Mouse (Mus musculus): ENCODE data around the gene Spdye4c. TPM values are rescaled to one million over a fixed set of nuclear protein-coding genes. Genes with fewer than 3 reads are reported as not detected.

Gene Spdye4c
- polyA plus RNA-seq, 1 experiment from 2014 or later = not detected

DNA sequence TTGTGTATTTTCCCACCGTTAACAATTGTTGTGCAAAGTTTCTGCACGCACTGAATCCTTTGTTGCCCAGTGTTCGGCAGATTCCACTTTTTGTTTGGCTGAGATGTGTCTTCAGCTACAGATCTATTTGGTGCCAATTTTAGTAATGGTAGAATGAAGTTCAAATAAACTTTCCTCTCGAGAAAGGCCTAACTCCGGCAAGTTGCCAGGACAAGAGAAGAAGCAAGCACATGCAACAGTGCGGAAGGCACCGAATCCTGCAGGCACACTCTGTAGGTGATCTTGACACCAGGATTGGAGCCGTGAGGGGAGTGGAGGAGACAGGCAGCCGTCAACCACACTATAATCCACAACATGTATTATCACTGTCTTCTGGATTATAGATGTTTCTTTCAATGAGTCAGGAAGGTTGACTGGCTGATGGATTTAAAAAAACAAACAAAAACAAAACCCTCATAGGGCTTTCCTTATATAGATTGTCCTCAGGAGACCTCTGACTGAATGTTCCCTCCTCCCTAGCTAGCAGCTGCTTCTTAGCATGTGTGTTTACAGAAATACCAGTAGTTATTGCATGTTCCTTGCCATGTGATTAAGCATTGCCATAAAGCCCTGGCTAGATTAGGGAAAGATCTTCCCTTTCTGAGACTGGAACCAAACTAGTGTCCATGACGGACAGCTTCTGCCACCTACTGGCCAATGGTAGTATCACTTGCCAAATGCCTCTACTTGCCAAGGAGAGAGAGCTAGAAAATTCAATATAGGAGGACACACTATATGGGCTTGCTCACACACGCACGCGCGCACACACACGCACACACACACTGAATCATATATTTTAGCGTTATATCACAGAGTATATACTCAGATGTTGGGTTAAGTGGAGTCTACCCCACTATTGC, 18.0 kb upstream of the Spdye4c start:
- no peaks in the 10 kb centered on the region for H3K9me3 ChIP-seq (ENCODE audit: control insufficient read depth, low read length)
- H3K36me3 ChIP-seq (ENCODE audit: control insufficient read depth, insufficient read depth, low read length) = no peaks in the 10 kb centered on the region
- peak; percentile 85; the same call in 1 of the 2 replicates for ATAC-seq (ENCODE audit: low FRiP score, low TSS enrichment)
- H3K4me3 ChIP-seq (ENCODE audit: low read length) = no peak overlapping the region
- H3K9ac ChIP-seq (ENCODE audit: low read depth, low read length) = no peak overlapping the region
- WGBS = 48% methylated on average over 16 of the region's 16 CpGs
- no peaks in the 10 kb centered on the region for H3K27me3 ChIP-seq (ENCODE audit: control insufficient read depth, insufficient read depth, low read length)
- H3K4me2 ChIP-seq (replicated peaks; ENCODE audit: low read depth, low read length) = no peak overlapping the region
- no peak overlapping the region for H3K27ac ChIP-seq (ENCODE audit: low read depth, low read length)
- no peaks in the 10 kb centered on the region for H3K4me1 ChIP-seq (ENCODE audit: control insufficient read depth, insufficient read depth, low read length)

DNA sequence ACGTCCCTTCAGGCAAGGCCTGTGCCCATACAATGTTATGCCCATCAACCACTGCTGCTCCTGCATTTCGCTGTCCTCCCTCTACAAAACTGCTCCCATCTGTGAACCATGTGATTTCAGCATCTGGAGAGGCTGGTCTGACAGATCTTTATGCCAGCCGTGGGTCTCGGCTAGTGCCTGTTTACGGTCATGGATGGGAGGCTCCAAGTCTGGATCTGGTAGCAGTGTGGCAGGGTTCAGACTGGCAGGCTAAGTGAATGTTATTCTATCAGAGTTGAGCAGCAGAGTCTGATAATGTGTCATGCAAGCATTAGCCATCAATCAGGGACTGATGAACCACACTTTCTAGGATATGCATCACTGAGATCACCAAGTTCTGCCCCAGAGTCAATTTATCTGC, 8.1 kb upstream of the Spdye4c start:
- peak; percentile 77 for ATAC-seq (ENCODE audit: low FRiP score, low TSS enrichment)

DNA sequence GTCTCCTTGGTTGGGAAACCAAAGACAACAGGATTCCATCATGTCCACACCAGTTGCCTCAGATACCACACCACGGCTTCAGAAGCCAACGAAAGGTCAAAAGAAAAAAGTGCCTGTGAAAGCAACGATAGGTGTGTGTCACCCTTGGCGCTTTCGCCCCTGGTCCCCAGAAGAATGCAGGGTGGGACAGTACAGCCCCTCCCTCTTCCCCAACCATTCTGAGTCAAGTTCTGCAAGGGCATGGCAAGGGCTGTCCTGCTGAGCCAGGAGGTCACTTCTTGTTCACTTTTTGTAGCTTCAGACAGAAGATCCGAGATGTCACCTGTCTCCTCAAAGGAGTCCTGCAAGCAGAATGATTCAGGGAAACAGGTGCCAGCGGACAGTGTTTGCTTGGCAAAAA, 1.3 kb downstream of the Spdye4c start:
- Histone ChIP-seq H3K27me3 (ENCODE audit: control insufficient read depth, insufficient read depth, low read length) (no peaks in the 10 kb centered on the region), H3K9ac (ENCODE audit: low read depth, low read length) (no peak overlapping the region), H3K36me3 (ENCODE audit: control insufficient read depth, insufficient read depth, low read length) (no peaks in the 10 kb centered on the region), H3K27ac (ENCODE audit: low read depth, low read length) (no peak overlapping the region), H3K4me1 (ENCODE audit: control insufficient read depth, insufficient read depth, low read length) (no peaks in the 10 kb centered on the region), H3K4me2 (replicated peaks; ENCODE audit: low read depth, low read length) (no peak overlapping the region), H3K9me3 (ENCODE audit: control insufficient read depth, low read length) (no peaks in the 10 kb centered on the region), H3K4me3 (ENCODE audit: low read length) (no peak overlapping the region)
- WGBS = 89% methylated on average over 7 of the region's 7 CpGs
- ATAC-seq (ENCODE audit: low FRiP score, low TSS enrichment) = no peak

More for the DNA sequence above, 8.1 kb upstream of the Spdye4c start:
- Histone ChIP-seq H3K27me3 (ENCODE audit: control insufficient read depth, insufficient read depth, low read length) (no peaks in the 10 kb centered on the region), H3K4me2 (replicated peaks; ENCODE audit: low read depth, low read length) (no peak overlapping the region), H3K27ac (ENCODE audit: low read depth, low read length) (no peak overlapping the region), H3K9ac (ENCODE audit: low read depth, low read length) (no peak overlapping the region), H3K4me1 (ENCODE audit: control insufficient read depth, insufficient read depth, low read length) (no peaks in the 10 kb centered on the region), H3K36me3 (ENCODE audit: control insufficient read depth, insufficient read depth, low read length) (no peaks in the 10 kb centered on the region), H3K9me3 (ENCODE audit: control insufficient read depth, low read length) (no peaks in the 10 kb centered on the region), H3K4me3 (ENCODE audit: low read length) (no peak overlapping the region)
- WGBS = 50% methylated on average over 5 of the region's 5 CpGs

DNA sequence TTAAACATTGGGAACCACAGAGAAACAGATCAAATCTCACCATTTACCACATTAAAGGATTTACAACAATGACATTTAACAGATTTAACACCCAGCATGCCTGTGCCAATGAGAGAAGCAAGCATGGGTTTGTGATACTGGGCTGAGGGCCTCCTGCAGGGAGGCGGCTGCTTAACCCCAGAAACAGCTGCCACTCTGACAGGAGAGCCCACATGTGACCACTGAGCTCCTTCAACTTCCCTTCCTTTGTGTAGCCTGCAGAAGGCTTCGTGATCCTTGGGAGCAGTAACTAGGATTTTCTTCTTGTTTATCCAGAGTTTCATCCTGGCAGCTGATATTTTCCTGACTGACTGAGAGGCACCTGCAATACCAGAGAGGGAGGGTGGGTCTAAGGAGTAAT, 10.5 kb downstream of the Spdye4c start:
- Histone ChIP-seq H3K27me3 (ENCODE audit: control insufficient read depth, insufficient read depth, low read length) (no peaks in the 10 kb centered on the region), H3K36me3 (ENCODE audit: control insufficient read depth, insufficient read depth, low read length) (no peaks in the 10 kb centered on the region), H3K4me2 (replicated peaks; ENCODE audit: low read depth, low read length) (no peak overlapping the region), H3K9ac (ENCODE audit: low read depth, low read length) (no peak overlapping the region), H3K4me1 (ENCODE audit: control insufficient read depth, insufficient read depth, low read length) (no peaks in the 10 kb centered on the region), H3K4me3 (ENCODE audit: low read length) (no peak overlapping the region), H3K27ac (ENCODE audit: low read depth, low read length) (no peak overlapping the region), H3K9me3 (ENCODE audit: control insufficient read depth, low read length) (peaks cover 6% of the 10 kb centered on the region; the same call in 1 of the 2 replicates)
- no peak for ATAC-seq (ENCODE audit: low FRiP score, low TSS enrichment)
- WGBS = 42% methylated on average over 2 of the region's 2 CpGs

DNA sequence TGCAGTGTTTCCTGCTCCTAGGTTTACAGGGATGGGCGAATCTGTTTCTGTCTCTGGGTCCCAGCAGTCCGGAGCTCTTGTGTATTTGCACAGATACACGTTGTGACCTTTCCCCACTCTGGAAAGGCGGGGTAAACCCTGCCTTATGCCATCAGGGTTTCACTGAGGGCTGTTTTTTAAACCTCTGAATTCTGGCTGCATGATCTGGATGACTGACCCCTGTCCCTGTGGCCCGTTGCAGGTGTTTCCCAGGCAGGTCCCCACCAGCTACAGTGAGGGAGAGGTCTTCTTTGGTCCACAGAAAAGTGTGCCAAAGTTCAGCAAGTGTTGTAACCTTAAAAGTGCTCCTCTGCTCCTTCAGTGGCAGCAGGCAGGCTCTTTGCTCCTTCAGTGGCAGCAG, 18.3 kb downstream of the Spdye4c start:
- ATAC-seq (ENCODE audit: low FRiP score, low TSS enrichment) = no peak
- H3K9me3 ChIP-seq (ENCODE audit: control insufficient read depth, low read length) = peaks cover 11% of the 10 kb centered on the region; the same call in 1 of the 2 replicates
- no peak overlapping the region for H3K4me2 ChIP-seq (replicated peaks; ENCODE audit: low read depth, low read length)

DNA sequence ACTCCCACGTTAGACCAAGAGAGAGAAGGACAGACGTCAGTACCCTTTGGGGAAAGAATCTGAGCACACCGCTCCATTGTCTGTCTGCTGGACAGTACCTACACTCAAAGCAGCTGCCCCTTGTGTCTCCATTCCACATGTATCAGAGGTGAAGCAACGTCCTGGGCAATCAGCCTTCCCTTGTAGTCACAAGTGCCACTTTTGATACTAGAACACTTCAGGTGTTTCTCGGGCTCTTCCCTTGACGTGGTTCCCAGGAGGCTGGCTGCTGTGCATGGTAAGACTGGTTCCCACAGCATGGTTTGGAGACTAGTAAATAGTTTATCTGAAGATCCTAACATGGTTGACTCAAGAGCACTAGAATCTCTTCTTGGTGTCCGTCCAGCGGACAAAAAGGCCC, 20.2 kb downstream of the Spdye4c start:
- no peak overlapping the region for H3K4me3 ChIP-seq (ENCODE audit: low read length)
- H3K36me3 ChIP-seq (ENCODE audit: control insufficient read depth, insufficient read depth, low read length) = peaks cover 58% of the 10 kb centered on the region
- H3K27ac ChIP-seq (ENCODE audit: low read depth, low read length) = no peak overlapping the region
- H3K4me2 ChIP-seq (replicated peaks; ENCODE audit: low read depth, low read length) = no peak overlapping the region
- H3K27me3 ChIP-seq (ENCODE audit: control insufficient read depth, insufficient read depth, low read length) = no peaks in the 10 kb centered on the region
- H3K9ac ChIP-seq (ENCODE audit: low read depth, low read length) = no peak overlapping the region
- ATAC-seq (ENCODE audit: low FRiP score, low TSS enrichment) = no peak
- H3K4me1 ChIP-seq (ENCODE audit: control insufficient read depth, insufficient read depth, low read length) = no peaks in the 10 kb centered on the region
- 0 out of 2 replicates have a peak, but pooled peaks cover 6% of the 10 kb centered on the region for H3K9me3 ChIP-seq (ENCODE audit: control insufficient read depth, low read length)
- 95% methylated on average over 8 of the region's 8 CpGs for WGBS

More for the DNA sequence above, 18.3 kb downstream of the Spdye4c start:
- H3K4me3 ChIP-seq (ENCODE audit: low read length) = no peak overlapping the region
- H3K27me3 ChIP-seq (ENCODE audit: control insufficient read depth, insufficient read depth, low read length) = no peaks in the 10 kb centered on the region
- peaks cover 40% of the 10 kb centered on the region for H3K36me3 ChIP-seq (ENCODE audit: control insufficient read depth, insufficient read depth, low read length)
- H3K27ac ChIP-seq (ENCODE audit: low read depth, low read length) = no peak overlapping the region
- WGBS = 74% methylated on average over 5 of the region's 5 CpGs
- no peaks in the 10 kb centered on the region for H3K4me1 ChIP-seq (ENCODE audit: control insufficient read depth, insufficient read depth, low read length)
- H3K9ac ChIP-seq (ENCODE audit: low read depth, low read length) = no peak overlapping the region

DNA sequence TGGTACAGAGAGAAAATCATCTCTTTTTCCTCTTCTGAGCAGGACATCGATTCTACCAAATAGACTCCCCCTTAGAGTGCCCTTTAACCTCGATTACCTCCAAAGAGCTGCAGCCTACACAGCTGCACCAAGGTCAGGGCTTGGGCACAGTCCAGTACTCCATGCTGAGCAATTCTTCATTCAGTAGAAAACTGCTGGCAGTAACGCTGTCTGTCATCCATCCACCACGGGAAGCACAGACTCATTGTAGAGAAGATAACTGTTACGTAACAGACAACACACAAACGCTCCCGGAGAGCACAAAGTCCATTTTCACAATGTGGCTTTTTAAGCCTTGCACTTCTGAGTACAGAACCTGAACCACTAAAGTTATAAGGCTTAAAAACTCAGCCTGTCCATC, 21.3 kb downstream of the Spdye4c start:
- no peak overlapping the region for H3K9ac ChIP-seq (ENCODE audit: low read depth, low read length)
- H3K4me3 ChIP-seq (ENCODE audit: low read length) = no peak overlapping the region
- H3K4me1 ChIP-seq (ENCODE audit: control insufficient read depth, insufficient read depth, low read length) = no peaks in the 10 kb centered on the region
- no peaks in the 10 kb centered on the region for H3K27me3 ChIP-seq (ENCODE audit: control insufficient read depth, insufficient read depth, low read length)
- WGBS = 86% methylated on average over 7 of the region's 7 CpGs
- no peaks in the 10 kb centered on the region for H3K9me3 ChIP-seq (ENCODE audit: control insufficient read depth, low read length)
- H3K27ac ChIP-seq (ENCODE audit: low read depth, low read length) = no peak overlapping the region
- ATAC-seq (ENCODE audit: low FRiP score, low TSS enrichment) = no peak
- peaks cover 68% of the 10 kb centered on the region for H3K36me3 ChIP-seq (ENCODE audit: control insufficient read depth, insufficient read depth, low read length)
- no peak overlapping the region for H3K4me2 ChIP-seq (replicated peaks; ENCODE audit: low read depth, low read length)

DNA sequence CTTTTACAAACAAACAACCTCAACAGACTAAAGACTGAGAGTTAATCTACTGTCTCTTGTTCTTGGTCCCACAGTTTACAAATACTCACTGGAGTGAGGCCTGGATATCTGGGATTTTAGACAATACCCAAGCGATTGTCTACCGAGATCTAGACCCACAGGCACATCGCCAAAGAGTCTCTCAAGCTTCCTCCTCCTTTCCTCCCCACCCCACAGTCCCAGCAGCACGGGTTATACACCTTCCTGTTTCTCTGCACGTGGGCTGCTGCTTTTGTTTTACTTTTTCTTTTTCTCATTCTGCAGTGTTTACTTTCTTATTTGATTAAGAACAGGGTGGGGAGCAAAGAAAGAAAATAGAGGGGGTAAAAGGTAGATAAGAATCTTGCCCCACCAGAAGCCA, 22.4 kb downstream of the Spdye4c start:
- Histone ChIP-seq H3K9ac (ENCODE audit: low read depth, low read length) (no peak overlapping the region), H3K27me3 (ENCODE audit: control insufficient read depth, insufficient read depth, low read length) (no peaks in the 10 kb centered on the region), H3K36me3 (ENCODE audit: control insufficient read depth, insufficient read depth, low read length) (peaks cover 79% of the 10 kb centered on the region), H3K27ac (ENCODE audit: low read depth, low read length) (no peak overlapping the region), H3K4me3 (ENCODE audit: low read length) (no peak overlapping the region), H3K4me1 (ENCODE audit: control insufficient read depth, insufficient read depth, low read length) (no peaks in the 10 kb centered on the region), H3K9me3 (ENCODE audit: control insufficient read depth, low read length) (no peaks in the 10 kb centered on the region), H3K4me2 (replicated peaks; ENCODE audit: low read depth, low read length) (no peak overlapping the region)
- 89% methylated on average over 5 of the region's 5 CpGs for WGBS
- no peak for ATAC-seq (ENCODE audit: low FRiP score, low TSS enrichment)

DNA sequence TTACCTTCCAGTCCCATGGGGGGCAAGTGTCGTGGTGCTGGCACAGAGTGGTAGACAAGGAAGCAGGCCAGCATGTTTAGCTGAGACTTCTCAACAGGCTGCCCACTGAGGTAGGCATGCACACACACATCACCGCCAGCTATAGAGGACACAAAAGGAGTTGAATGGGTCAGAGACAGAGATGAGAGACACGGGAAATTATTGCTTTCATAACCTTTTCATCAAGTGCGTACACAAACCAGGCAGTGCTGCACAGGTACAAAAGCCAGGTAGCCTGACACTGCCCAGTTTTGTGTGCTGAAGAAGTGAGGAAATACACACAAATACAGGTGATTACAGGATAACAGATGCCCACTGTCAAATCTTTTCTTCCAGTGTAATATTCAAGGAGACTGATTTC, 24.4 kb downstream of the Spdye4c start:
- Histone ChIP-seq H3K4me3 (ENCODE audit: low read length) (no peak overlapping the region), H3K9me3 (ENCODE audit: control insufficient read depth, low read length) (no peaks in the 10 kb centered on the region), H3K27ac (ENCODE audit: low read depth, low read length) (no peak overlapping the region), H3K4me1 (ENCODE audit: control insufficient read depth, insufficient read depth, low read length) (no peaks in the 10 kb centered on the region), H3K27me3 (ENCODE audit: control insufficient read depth, insufficient read depth, low read length) (no peaks in the 10 kb centered on the region), H3K36me3 (ENCODE audit: control insufficient read depth, insufficient read depth, low read length) (peaks cover 92% of the 10 kb centered on the region), H3K9ac (ENCODE audit: low read depth, low read length) (no peak overlapping the region), H3K4me2 (replicated peaks; ENCODE audit: low read depth, low read length) (no peak overlapping the region)
- WGBS = 97% methylated on average over 4 of the region's 4 CpGs
- no peak for ATAC-seq (ENCODE audit: low FRiP score, low TSS enrichment)
